Mouse (Mus musculus): ENCODE measurements at regions not wholly inside any gene's neighbourhood (a gene's known extent, or its start where the extent isn't known, plus 50 kb on each side); places are given as distances from the start of the nearest gene placed in this dataset.
"Not testable (repeated sequence)": the region's sequence is repeated elsewhere in the genome, so short reads cannot be mapped to it uniquely, and the experiment has no call there.

- no peak for ATAC-seq (replicated peaks; ENCODE audit: poor library complexity)
Measured at GRCm38 (mm10) chr10:46071810-46072549, 494.4 kb downstream of the Hace1 start.

- no peak for ATAC-seq (replicated peaks; ENCODE audit: poor library complexity)
Measured at GRCm38 (mm10) chr10:46072550-46073470, 495.2 kb downstream of the Hace1 start.

DNA sequence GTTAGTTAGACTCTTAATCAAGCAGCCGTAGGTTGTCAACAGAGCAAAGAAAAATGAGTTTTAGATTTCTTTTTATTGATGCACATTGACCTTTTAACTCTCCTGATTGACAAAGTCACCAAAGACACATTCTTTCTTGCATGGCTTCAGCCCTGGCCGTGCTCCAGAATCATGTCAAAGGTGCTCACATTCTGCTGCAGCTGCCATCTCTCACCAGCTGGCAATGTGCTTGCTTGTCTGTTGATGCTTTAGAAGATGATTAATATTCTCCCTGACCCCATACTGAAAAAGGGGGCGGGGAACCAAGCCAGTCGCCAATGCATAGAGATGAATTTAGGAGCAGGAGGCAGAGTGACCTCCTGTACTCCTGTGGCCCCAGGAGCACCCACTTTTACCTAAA, 510.1 kb downstream of the Hace1 start:
- ATAC-seq (replicated peaks; ENCODE audit: poor library complexity) = no peak

DNA sequence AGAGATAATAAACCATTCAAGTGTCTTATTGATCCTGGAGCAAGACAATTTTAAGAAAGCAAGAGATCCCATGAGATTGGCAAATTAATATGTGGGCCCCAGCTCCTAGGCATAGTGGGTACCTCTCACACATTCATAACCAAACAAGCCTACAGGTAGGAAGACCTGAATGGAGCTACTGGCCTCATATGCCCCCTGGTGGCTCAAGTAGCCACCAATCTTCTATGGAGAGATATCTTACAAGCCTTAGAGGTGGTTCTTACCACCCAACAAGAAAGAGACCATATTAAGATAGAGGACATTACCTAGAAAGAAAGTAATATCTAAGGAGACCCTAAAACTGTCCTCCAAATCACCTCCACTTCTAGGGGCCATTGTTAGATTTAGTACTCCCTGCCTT, 523.2 kb downstream of the Hace1 start:
- ATAC-seq (replicated peaks; ENCODE audit: poor library complexity) = no peak

DNA sequence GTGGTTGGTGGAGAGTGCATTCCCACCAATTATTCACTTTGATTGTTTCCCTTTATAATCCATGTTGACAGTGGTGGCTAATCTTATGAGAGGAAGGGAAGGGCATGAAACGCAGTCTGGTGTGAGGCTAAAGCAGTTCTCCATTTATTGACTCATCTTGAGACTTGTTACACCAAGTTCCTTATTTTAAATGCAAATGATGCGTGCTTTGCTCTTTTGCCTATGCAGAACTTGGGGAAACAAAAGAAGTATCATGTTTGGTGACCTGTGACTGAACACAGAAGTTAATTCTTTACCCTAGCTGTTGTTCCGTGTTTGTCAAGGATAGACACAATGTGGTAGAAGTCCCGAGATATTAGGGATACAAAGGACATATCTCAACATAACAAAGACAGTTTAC, 531.2 kb downstream of the Hace1 start:
- ATAC-seq (replicated peaks; ENCODE audit: poor library complexity) = no peak

GRCm38 (mm10) chr10:46114631-46115130, 537.1 kb downstream of the Hace1 start:
- ATAC-seq (replicated peaks; ENCODE audit: poor library complexity) = no peak

DNA sequence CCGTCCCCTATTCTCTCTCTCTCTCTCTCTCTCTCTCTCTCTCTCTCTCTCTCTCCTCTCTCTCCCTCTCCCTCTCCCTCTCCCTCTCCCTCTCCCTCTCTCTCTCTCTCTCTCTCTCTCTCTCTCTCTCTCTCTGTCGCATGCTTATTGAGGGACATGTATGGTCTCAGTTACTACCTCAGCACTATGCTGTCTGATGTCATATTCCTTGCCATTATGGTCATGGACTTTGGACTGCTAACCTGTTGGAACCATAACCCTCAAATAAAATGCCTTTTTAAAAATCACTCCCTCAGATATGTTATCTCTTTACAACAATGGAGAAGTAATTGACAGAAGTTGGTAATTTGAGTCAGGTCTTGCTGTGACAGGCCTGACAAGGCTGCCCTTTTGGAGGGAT, 544.8 kb downstream of the Hace1 start:
- ATAC-seq (replicated peaks; ENCODE audit: poor library complexity) = not testable (repeated sequence)

GRCm38 (mm10) chr10:46123795-46124194, 546.2 kb downstream of the Hace1 start:
- no peak for ATAC-seq (replicated peaks; ENCODE audit: poor library complexity)

DNA sequence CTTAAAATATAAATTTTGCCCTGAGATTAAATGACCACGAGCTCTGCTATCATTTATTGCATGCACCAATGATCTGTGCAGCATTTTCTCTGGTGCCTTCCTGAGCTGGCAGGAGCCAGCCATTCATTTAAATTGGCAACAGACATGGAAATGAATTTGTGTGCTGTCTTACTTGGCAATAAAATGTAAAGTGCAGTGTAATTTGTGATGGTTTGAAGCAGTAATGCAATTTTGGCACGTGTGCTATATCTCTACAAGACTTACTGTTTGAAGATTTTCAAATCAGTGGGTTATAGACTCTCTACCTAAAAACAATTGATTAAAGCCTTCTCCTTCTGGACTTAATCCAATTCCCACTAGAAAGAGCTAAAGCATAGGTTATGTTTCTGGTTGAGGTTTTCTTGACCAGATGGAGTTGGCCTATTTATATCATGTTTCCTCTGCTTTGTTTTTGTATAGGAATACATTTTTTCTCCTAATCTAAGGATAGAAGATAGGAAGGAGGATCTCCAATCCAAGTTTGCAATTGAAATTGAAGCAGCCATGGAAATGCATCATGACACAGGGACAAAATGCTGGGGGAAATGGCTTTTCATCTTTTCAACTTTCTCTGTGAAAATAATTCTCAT, 557.6 kb downstream of the Hace1 start:
- ATAC-seq (replicated peaks; ENCODE audit: poor library complexity) = no peak

GRCm38 (mm10) chr10:46174035-46174434, 596.4 kb downstream of the Hace1 start:
- no peak for ATAC-seq (replicated peaks; ENCODE audit: poor library complexity)

DNA sequence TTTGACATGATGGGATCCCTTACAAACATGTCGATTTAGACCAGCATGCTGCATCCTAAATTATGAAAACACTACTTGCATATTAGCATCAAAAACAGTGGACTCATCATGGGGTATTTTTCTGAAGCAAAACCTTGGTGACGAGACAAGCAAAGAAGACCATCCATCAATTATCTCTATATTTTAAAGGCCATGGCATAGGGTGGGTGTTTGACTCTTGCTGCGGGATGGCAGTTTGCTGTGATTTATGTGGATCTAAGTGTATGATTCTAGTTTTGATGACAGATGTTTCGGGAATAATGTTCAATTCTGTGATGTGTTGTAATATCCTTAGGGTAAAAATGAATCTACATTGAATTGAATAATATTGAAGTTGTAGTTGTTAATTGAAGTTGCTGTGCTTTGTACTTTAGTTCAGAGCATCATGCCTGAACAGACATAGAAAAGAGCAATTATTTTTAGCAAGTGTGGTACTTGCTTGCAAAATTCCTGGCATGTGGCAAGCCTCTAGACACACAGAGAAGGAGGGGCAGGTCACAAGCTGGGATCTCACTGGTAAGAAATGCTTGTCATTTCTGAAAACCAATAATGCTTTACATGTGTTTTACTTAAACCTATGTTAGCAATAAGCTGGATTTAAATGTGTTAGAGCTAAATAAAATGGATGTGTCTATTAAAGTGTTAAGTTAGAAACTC, 608.3 kb downstream of the Hace1 start:
- no peak for ATAC-seq (replicated peaks; ENCODE audit: poor library complexity)

DNA sequence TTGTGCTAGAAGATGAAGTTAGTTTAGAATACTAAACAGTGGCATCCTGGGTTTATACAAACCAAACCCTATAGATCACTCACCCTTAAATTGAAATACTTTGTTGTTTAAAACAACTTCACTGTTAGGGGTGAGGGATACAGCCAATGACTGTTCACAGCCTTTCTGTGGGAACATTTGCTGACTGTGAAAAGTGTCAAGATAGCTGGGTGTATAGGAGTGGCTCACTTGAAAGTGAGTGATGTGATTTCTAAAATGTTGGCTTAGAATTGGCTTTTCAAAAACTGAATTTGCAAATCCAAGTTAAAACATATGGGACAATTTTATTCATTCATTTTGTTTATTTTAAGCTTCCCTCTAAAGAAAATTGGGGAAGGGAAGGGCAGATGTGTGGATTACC, 616.5 kb downstream of the Hace1 start:
- no peak for ATAC-seq (replicated peaks; ENCODE audit: poor library complexity)

DNA sequence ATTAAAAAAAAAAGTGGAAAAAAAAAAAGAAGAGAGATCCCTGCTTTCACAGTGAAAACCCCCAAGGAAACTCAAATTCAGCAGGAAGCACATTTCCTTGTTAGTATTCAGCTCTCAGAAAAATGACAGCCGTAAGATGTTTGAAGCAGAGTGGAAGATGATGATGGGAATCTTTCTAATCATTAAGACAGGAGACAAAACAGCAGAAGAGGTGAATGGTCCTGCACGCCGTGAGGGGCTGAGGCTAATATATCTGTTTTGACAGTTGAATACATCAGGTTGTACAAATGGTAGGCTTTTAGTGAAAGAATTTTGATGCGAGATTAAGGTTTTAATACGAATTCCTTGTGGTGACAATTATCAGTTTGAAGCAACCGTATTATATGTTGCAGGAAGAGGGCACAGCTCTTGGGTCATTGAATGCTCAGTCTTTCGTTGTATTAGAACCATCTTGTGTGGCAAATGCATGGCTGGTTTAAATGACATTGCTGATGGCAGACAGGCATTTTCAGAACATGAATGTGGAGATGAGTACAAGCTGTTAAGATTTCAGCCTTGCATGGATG, 649.3 kb downstream of the Hace1 start:
- ATAC-seq (replicated peaks; ENCODE audit: poor library complexity) = no peak

DNA sequence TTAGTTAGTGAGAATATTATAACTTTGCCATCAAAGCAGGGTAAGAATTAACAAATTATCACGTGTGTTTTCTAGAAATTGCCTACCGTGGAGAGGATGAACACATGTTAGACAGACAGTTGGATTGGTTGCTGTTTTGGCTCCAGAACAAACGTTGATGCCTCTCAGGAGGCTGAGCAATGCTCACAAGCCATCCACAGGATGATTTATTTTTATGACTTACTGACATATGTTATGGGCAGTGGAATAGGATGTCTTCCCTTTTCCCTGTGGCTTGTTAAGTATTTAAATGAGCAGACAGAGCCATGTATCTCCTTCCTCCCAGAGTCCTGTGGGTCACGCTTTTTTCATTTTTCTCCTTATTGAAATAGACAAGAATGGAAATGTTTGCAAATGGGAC, 652.0 kb downstream of the Hace1 start:
- no peak for ATAC-seq (replicated peaks; ENCODE audit: poor library complexity)

DNA sequence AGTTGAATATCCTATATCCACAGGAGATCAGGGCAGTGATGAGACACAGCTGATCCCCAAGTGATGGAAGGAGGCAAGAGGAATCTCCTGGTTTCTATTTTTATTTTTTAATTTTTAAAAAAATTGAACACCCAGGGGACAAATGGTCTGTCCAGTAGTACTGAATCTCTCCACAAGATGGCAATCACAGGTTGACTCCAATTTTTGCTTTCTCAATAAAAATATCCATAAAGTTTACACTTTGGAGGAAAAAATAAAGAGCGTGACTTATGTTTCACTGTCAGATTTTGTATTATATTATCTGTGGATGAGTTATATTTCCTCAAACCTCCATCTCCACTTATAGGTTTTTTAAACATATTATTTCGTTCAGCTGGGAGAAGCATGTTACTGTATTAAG, 658.0 kb downstream of the Hace1 start:
- ATAC-seq (replicated peaks; ENCODE audit: poor library complexity) = no peak

GRCm38 (mm10) chr10:46255575-46255974, 677.9 kb downstream of the Hace1 start:
- ATAC-seq (replicated peaks; ENCODE audit: poor library complexity) = no peak

DNA sequence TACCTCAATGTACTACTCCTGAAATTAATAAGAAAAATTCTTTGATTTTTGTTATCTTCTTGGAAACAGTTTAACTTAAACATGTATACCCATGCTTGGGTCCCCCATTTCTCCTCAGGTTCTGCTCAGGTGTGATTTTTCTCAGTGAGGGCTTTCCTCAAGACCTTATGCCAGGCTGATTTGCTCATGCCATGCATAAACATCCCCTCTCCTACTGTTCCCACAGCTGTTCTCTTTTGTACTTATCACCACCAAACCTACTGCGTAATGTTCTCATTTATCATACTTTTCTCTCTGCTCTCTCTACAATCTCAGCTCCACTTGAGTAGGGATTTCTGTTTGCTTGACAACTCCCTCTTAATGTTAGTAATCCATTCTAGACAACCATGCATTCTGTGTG, 692.1 kb downstream of the Hace1 start:
- ATAC-seq (replicated peaks; ENCODE audit: poor library complexity) = no peak

GRCm38 (mm10) chr10:46273846-46274245, 696.2 kb downstream of the Hace1 start:
- ATAC-seq (replicated peaks; ENCODE audit: poor library complexity) = no peak

DNA sequence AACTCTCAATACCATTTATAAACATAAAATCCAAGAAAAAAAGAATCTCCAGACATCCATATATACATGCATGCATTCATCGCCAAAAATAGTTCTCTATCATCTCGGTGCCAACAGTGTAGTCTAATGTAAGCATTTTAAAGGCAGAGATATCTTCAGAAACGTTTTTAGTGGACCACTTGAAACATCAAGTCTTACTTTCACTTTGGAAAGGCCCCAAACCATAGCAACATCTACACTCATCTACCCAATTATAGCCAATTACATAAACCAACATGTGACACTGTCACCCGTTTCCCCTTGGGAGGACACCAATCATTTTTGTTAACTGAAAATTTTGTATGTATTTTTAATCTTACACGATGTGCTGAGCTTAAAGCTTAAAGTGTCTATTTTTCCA, 716.7 kb downstream of the Hace1 start:
- ATAC-seq (replicated peaks; ENCODE audit: poor library complexity) = no peak

- ATAC-seq (replicated peaks; ENCODE audit: poor library complexity) = no peak
Measured at GRCm38 (mm10) chr10:46298352-46298751, 720.7 kb downstream of the Hace1 start.

DNA sequence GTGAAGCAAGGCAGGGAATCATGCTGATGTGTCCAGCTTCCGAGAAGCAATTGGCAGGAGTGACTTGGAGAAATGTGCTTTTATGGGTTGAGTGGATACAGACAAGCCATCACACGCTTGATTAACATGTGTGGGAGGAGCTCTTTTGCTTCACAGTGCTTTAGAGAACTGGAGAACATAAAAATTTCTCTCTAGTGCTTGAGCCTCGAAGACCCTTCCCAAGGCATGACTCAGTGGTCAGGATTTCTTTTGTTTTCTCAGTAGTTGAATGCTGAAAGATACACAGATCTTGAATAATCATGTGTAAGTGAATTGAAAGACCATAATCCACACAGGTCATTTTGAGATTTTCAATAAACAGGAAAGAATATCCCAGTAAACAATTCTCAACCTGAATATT, 721.9 kb downstream of the Hace1 start:
- no peak for ATAC-seq (replicated peaks; ENCODE audit: poor library complexity)

All from megakaryocyte progenitor cell, adult 5-6 weeks (primary cell).